Mouse (Mus musculus) forebrain, postnatal 0 days (tissue): ENCODE data around the gene Wdr37. TPM values are rescaled to one million over a fixed set of nuclear protein-coding genes. Genes with fewer than 3 reads are reported as not detected.
"Not testable (repeated sequence)": the region's sequence is repeated elsewhere in the genome, so short reads cannot be mapped to it uniquely, and the experiment has no call there.

Experiments used
- ATAC-seq: fragments of 200-750 bp; cut with Nextera tagmentation; 2 replicates; pipeline ENCODE4 v1.8.0; 2017; ENCODE audit warnings: mild to moderate bottlenecking, moderate library complexity
- DNase-seq: peaks from one replicate; pipeline ENCODE4 v3.0.0-alpha.2; 2015
- H3K27ac ChIP-seq: fragments of 300-500 bp; sonication (generic); 2 replicates; pipeline ENCODE4 v1.5.1; 2014; ENCODE audit warnings: low read depth, mild to moderate bottlenecking, antibody characterized with exemption, low read length, moderate library complexity, mixed read lengths
- H3K27me3 ChIP-seq: fragments of 300-500 bp; sonication (generic); 2 replicates; pipeline ENCODE4 v1.6.1; 2014; ENCODE audit warnings: mild to moderate bottlenecking, low read length, mixed read lengths; ENCODE audit not compliant: insufficient read depth
- H3K36me3 ChIP-seq: fragments of 300-500 bp; sonication (generic); 2 replicates; pipeline ENCODE4 v1.6.1; 2014; ENCODE audit warnings: mild to moderate bottlenecking, moderate library complexity; ENCODE audit not compliant: insufficient read depth
- H3K4me1 ChIP-seq: fragments of 300-500 bp; sonication (generic); 2 replicates; pipeline ENCODE4 v1.6.1; 2014; ENCODE audit warnings: antibody characterized with exemption; ENCODE audit not compliant: insufficient read depth
- H3K4me2 ChIP-seq: fragments of 300-500 bp; sonication (generic); 2 replicates; pipeline ENCODE4 v1.6.1; 2014; ENCODE audit warnings: low read depth, mild to moderate bottlenecking, moderate library complexity
- H3K4me3 ChIP-seq: fragments of 300-500 bp; sonication (generic); 2 replicates; pipeline ENCODE4 v1.5.1; 2014; ENCODE audit warnings: low read depth, low read length, mixed read lengths
- H3K9ac ChIP-seq: fragments of 300-500 bp; sonication (generic); 2 replicates; pipeline ENCODE4 v1.6.1; 2014; ENCODE audit warnings: mild to moderate bottlenecking
- H3K9me3 ChIP-seq: fragments of 300-500 bp; sonication (generic); 2 replicates; pipeline ENCODE4 v1.6.1; 2016; ENCODE audit warnings: low read length
- CTCF ChIP-seq: sonication (generic); IDR thresholded peaks from 2 replicates; pipeline ENCODE4 v1.5.1; 2016; ENCODE audit warnings: antibody characterized with exemption, control low read depth, low read depth
- WGBS: fragments of 180-500 bp; shearing (Covaris S2); extraction: QIAGEN DNeasy Blood & Tissue Kit; methylation state at CpG from one replicate; pipeline ENCODE4 v1.1.7; 2014; 5-methylcytosine and 5-hydroxymethylcytosine counted together
- polyA plus RNA-seq: library from polyadenylated mRNA; unstranded; fragments of >200 nt; fragmentation: Nextera tagmentation; extraction: Ambion mirVana; gene quantifications from 2 replicates; pipeline ENCODE4 v1.2.1, GENCODE M21; 2015
- total RNA-seq: library from RNA; depleted of rRNA; stranded (reverse); fragments of >200 nt; gene quantifications from 2 replicates; pipeline ENCODE4 v1.2.3, GENCODE M21; 2014; rRNA removed

The Wdr37 gene
- 57.8 and 75.9 TPM in 2 replicates for total RNA-seq
- polyA plus RNA-seq = 25.7 and 32.5 TPM in 2 replicates

DNA sequence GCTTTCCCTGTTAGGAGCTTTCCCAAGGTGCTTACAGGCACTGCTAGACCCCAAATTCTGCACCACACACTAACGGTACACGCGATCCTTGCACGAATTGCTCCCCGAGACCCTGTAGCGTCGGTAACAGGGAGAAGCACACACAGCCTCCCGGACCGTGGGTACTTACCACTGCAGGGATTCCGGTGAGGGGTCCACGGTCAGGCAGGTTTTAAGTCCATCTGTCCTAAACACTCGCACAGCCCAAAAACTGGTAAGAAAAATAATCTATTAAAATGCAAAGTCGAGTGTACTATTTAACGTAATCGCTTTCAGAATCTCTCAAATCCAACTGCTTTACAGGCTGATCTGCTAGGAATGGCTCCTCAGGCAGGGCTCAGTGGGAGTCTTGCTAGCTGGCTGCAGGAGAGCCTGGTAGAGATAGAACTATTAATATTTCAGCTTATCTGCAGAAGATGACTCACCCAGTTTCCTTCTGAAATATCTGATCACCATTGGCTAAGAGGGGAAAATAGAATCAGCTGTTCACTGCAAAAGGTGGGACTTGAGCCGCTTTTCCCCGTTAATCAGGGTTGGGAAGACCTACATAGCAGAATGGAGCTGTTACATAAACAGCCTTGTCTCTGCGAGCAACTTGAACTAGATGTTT is at the start of gene Wdr37:
Gene Wdr37 (minus strand): TSS at position 596 of the 649 bp plus-strand sequence.
- Histone ChIP-seq H3K27me3 (no peaks in the 10 kb centered on the region), H3K9me3 (no peaks in the 10 kb centered on the region), H3K36me3 (no peaks in the 10 kb centered on the region), H3K9ac (peak within 1 kb of the TSS; percentile 79), H3K4me3 (peak within 1 kb of the TSS; percentile 72), H3K4me1 (peaks cover 18% of the 10 kb centered on the region), H3K4me2 (peak within 1 kb of the TSS; percentile 79), H3K27ac (peak within 1 kb of the TSS; percentile 96)
- DNase-seq = no peak
- WGBS = under 1% methylated on average over 18 of the region's 18 CpGs
- peak; percentile 68 for ATAC-seq
- no peak for TF ChIP-seq CTCF

DNA sequence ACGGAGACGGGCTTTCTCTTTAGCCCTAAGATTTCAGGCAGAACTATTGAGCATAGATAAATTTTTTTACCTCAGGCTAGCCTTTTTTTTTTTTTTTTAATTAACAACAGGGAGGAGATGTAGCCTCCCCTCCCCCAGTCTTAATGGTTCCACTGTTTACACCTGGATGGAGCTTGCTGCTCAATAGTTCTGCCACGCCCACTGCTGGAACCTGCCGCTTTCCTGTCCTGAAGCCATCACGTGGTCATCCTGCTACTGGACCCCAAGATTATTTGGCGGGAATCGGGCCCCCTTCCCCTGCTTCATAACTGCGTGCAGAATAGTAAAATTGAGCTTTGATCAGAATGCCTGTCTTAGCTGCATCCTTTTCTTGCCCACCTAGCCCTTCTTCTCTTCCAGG is 42.2 kb upstream of the Wdr37 start:
- not testable (repeated sequence) for H3K9me3 ChIP-seq, H3K4me3 ChIP-seq, ATAC-seq, H3K4me1 ChIP-seq, H3K4me2 ChIP-seq, H3K27me3 ChIP-seq, H3K27ac ChIP-seq, H3K36me3 ChIP-seq, H3K9ac ChIP-seq, DNase-seq
- 95% methylated on average over 8 of the region's 8 CpGs for WGBS

DNA sequence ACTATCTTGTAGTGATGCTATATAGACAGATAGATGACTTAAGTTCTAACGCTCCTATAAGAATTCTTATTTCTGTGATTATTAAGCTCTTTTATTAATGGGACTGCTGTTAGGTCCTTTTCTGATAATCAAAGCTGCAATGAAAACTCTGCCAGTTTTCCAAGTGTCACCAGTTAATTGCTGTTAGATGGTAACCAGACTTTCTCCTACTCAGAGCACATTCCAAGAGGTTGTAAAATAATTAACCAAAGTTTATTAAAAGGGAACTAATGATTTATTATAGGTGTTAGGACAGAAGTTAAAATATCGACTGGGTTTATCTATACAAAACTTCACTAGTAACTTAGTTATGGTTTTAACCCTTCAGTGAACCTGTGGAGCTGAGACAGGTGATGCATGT is 34.3 kb upstream of the Wdr37 start:
- not testable (repeated sequence) for H3K4me2 ChIP-seq, H3K9ac ChIP-seq, H3K27me3 ChIP-seq, H3K9me3 ChIP-seq, H3K4me1 ChIP-seq, H3K36me3 ChIP-seq, H3K27ac ChIP-seq, ATAC-seq, H3K4me3 ChIP-seq, DNase-seq
- WGBS = 93% methylated on average over 2 of the region's 2 CpGs

DNA sequence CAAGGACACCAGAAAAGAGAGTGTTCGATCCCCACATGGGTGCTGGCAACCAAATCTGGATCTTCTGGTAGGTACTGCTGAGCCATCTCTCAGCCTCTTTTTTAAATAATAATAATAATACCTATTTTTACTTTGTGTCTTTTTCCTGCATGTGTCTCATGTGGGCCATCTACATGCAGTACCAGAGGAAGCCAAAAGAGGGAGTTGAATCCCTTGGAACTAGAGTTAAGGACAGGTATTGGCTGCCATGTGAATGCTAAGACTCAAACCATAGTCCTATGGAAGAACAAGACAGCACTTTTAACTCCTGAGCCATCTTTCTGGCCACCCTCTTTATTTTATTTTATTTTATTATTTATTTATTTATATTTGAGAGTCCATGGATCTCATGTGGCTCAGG is 16.9 kb upstream of the Wdr37 start:
- Histone ChIP-seq H3K27me3 (no peaks in the 10 kb centered on the region), H3K9ac (no peak overlapping the region), H3K4me2 (no peak overlapping the region), H3K9me3 (no peaks in the 10 kb centered on the region), H3K27ac (no peak overlapping the region), H3K36me3 (peaks cover 25% of the 10 kb centered on the region), H3K4me3 (no peak overlapping the region), H3K4me1 (0 out of 2 replicates have a peak, but pooled peaks cover 5% of the 10 kb centered on the region)
- no peak for ATAC-seq
- no peak for DNase-seq
- TF ChIP-seq CTCF = peak; percentile 36
- WGBS = 100% methylated on average over 1 of the region's 1 CpGs

DNA sequence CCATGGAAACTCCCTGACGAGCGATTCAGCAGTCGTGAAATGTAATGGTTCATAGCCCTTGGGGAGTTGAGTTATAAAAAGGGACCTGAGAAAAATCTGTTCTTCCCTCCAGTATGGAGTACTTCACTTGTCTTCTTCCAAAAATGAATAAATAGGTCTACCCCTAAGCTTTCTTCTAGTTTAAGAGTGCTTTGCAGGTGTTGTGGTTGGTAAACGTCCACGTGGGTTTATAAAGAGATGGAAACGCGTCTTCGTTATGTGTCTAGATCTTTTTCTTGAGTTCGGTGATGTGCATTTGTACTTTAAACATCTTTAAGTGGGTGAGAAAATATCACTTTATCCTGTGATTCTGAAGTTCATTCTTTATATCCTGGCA is 14.5 kb upstream of the Wdr37 start:
- H3K27ac ChIP-seq = peak overlapping the region; percentile 77
- DNase-seq (no peak), ATAC-seq (no peak)
- H3K4me2 ChIP-seq = peak overlapping the region; percentile 63
- H3K9me3 ChIP-seq = no peaks in the 10 kb centered on the region
- peaks cover 17% of the 10 kb centered on the region for H3K36me3 ChIP-seq
- 2% methylated on average over 9 of the region's 9 CpGs for WGBS
- H3K9ac ChIP-seq = peak overlapping the region; percentile 38
- TF ChIP-seq CTCF = no peak
- H3K4me3 ChIP-seq = peak overlapping the region; percentile 82
- H3K4me1 ChIP-seq = 0 out of 2 replicates have a peak, but pooled peaks cover 5% of the 10 kb centered on the region
- H3K27me3 ChIP-seq = no peaks in the 10 kb centered on the region

DNA sequence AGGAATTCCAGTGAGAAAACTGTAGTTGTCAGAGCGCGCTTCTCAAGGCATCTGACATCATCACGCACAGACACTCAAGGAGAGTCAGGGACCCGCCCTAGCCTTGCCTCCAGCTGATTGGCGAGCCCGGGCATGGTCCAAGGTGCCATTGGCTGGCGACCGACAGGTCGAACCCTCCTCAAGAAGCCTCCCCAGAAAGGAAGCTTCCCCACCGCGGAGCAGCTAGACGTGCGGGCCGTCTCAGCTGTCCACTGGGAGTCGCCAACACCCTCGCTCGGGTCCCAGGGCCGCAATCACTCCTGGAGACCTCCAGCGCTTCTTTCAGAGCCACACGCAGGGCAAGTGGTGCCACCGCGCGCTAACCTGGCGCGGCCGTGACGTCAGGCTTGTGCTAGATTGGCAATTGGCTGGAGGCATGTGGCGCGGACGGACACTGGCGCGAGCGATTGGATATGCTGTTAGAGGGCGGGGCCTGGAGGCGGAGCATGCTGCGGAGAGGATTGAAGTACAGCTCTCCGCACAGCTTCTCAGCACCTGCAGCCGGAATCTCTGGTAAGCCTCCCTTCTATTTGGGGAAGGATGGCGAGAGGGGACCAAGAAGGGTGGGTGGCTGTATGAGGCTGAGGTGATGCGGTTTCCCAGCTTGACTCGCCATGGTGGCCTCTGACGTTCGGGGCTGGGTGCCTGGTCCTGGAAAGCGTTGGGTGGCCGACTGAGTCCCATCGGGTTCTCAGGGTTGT is 13.9 kb upstream of the Wdr37 start, which contains the start of gene Idi1:
Gene Idi1 (plus strand): TSS at position 57 of the 740 bp plus-strand sequence.
- Histone ChIP-seq H3K36me3 (peaks cover 17% of the 10 kb centered on the region), H3K9me3 (no peaks in the 10 kb centered on the region), H3K27me3 (no peaks in the 10 kb centered on the region), H3K4me3 (peak within 1 kb of the TSS; percentile 82), H3K4me1 (0 out of 2 replicates have a peak, but pooled peaks cover 5% of the 10 kb centered on the region), H3K4me2 (peak within 1 kb of the TSS; percentile 63), H3K9ac (peak within 1 kb of the TSS; percentile 38), H3K27ac (peak within 1 kb of the TSS; percentile 77)
- WGBS = under 1% methylated on average over 46 of the region's 46 CpGs
- ATAC-seq (peak; percentile 99), DNase-seq (peak; percentile 99)
- no peak; the same call in 1 of the 2 replicates for TF ChIP-seq CTCF

DNA sequence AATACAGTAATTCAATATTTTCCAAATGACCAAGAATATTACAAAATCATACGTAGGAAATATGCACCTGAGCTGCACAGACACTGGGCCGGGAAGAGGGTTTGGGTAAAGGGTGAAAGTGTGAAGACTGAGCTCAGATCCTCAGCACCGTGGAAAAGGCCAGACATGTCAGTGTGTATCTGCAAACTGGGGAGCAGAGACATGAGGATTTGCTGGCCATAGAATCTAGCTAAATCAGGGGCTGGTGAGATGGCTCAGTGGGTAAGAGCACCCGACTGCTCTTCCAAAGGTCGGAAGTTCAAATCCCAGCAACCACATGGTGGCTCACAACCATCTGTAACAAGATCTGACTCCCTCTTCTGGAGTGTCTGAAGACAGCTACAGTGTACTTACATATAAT is 12.2 kb upstream of the Wdr37 start:
- H3K27me3 ChIP-seq, H3K9me3 ChIP-seq, ATAC-seq, H3K4me2 ChIP-seq, H3K9ac ChIP-seq, H3K27ac ChIP-seq, DNase-seq, H3K4me3 ChIP-seq, H3K36me3 ChIP-seq, H3K4me1 ChIP-seq: not testable (repeated sequence)
- WGBS = 86% methylated on average over 5 of the region's 5 CpGs
